Mouse (Mus musculus): ENCODE measurements at regions not wholly inside any gene's neighbourhood (a gene's known extent, or its start where the extent isn't known, plus 50 kb on each side); places are given as distances from the start of the nearest gene placed in this dataset.

DNA sequence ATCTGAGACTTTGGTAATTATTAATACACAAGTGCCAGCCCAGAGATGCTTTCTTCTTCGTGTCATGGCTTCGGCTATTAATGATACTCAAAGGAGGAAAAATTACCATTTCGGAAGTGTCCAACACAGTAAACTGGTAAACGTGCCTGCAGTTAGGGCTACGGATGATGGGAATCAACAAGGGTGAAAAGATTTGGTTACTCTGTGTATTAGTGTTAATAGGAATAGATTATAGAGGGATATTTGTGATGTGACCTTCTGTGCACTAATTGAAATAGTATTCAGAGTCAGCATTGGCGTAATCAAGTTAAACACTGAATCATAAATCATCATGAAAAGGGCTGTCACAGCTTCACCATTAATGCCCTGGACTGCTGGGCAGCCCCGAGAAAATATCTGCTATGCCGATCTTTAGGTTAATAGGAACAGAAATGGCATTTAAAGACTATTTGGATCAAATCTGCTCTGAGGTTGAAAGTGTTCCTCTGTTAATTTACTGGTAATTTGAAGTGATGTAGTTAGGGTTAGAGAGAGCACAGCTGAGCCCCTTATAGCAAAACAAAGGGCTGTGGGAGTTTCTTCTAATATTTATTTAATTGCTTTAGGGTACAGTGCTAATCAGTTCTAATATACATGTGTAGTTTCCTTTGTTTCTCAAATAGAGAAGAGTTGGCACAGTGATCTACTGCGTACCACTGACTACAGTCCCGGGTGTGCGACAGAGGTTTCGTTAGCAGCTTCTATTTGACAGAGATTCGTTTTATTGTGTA, 160.7 kb downstream of the Rpl36a-ps1 start:
- H3K27ac ChIP-seq (replicated peaks in 1 of 2; ENCODE audit: control insufficient read depth in 1 of 2, insufficient read depth in 1 of 2, low read depth in 2 of 2, low read length in 2 of 2), result no peak overlapping the region

DNA sequence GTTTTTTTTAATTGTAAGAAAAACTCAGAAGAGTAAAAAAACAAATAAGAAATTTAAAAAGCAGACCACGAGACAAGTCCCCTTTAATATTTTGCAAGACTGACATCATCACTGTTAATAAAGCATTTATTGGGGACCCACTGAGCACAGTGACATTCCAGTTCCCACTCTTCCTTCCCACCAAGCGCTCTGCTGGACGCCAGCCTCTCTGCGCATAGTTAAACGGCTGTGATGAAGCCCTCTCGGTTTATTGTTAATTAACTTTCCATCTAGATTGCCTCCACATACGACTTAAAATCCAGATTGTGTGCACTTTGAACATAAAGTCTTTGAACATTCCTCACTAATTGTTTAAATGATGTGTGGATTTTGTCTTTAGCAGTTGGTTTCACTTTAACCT, 161.7 kb downstream of the Rpl36a-ps1 start:
- no peaks in the 10 kb centered on the region for H3K36me3 ChIP-seq (ENCODE audit: control insufficient read depth, insufficient read depth, low read length)
- H3K4me3 ChIP-seq (ENCODE audit: control insufficient read depth in 1 of 2, insufficient read depth in 1 of 2, low read depth in 1 of 2, low read length in 2 of 2), result no peak overlapping the region
- H3K9me3 ChIP-seq (ENCODE audit: control insufficient read depth, low read length), result no peaks in the 10 kb centered on the region
- no peak overlapping the region for H3K9ac ChIP-seq (ENCODE audit: low read length)
- H3K4me2 ChIP-seq (ENCODE audit: low read length), result no peak overlapping the region
- no peak for ATAC-seq (ENCODE audit: insufficient number of reproducible peaks, insufficient read depth, low FRiP score, low read depth)
- H3K27ac ChIP-seq (replicated peaks in 1 of 2; ENCODE audit: control insufficient read depth in 1 of 2, insufficient read depth in 1 of 2, low read depth in 2 of 2, low read length in 2 of 2), result no peak overlapping the region
- WGBS, result 80% methylated on average over 7 of the region's 7 CpGs
- no peaks in the 10 kb centered on the region for H3K27me3 ChIP-seq (ENCODE audit: control insufficient read depth, insufficient read depth, low read length)
- H3K4me1 ChIP-seq (ENCODE audit: control insufficient read depth in 2 of 2, insufficient read depth in 2 of 2, low read length in 2 of 2), result no peaks in the 10 kb centered on the region

More for the DNA sequence above, 160.7 kb downstream of the Rpl36a-ps1 start:
- Histone ChIP-seq H3K4me2 (ENCODE audit: low read length) (no peak overlapping the region), H3K36me3 (ENCODE audit: control insufficient read depth, insufficient read depth, low read length) (no peaks in the 10 kb centered on the region), H3K27me3 (ENCODE audit: control insufficient read depth, insufficient read depth, low read length) (no peaks in the 10 kb centered on the region), H3K9ac (ENCODE audit: low read length) (no peak overlapping the region), H3K4me3 (ENCODE audit: control insufficient read depth in 1 of 2, insufficient read depth in 1 of 2, low read depth in 1 of 2, low read length in 2 of 2) (no peak overlapping the region), H3K9me3 (ENCODE audit: control insufficient read depth, low read length) (no peaks in the 10 kb centered on the region), H3K4me1 (ENCODE audit: control insufficient read depth in 2 of 2, insufficient read depth in 2 of 2, low read length in 2 of 2) (no peaks in the 10 kb centered on the region)
- ATAC-seq (ENCODE audit: insufficient number of reproducible peaks, insufficient read depth, low FRiP score, low read depth), result no peak
- WGBS, result 84% methylated on average over 13 of the region's 13 CpGs

DNA sequence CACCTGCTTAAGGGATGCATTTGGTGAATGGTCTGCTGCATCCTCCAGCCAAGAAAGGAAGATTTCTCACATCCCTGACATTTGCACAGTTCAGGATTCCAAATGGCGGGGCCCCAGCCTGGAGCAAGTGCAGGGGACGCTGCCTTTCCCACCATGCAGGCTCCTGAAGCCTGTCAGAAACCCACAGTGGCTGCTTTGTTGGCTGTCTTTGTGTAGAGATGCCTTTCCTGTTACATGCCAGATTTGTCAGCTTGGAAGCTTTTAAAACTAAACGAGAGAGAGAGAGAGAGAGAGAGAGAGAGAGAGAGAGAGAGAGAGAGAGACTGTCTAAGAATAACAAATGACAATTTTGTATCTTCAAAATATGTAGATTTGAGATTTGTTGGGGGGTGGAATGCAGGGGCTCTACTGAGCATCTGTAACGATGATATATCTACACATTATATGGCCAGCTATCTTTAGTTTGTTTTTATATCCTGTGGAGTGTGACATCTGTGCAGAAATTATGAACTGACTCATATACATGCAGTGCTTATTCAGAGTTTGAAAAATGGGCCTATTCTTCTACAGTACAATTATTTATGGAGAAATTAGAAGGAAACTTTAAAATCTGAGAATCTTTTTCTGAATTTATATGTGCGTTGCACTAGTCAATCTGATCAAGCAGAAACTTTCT, 164.0 kb downstream of the Rpl36a-ps1 start:
- Histone ChIP-seq H3K36me3 (ENCODE audit: control insufficient read depth, insufficient read depth, low read length) (no peaks in the 10 kb centered on the region), H3K9ac (ENCODE audit: low read length) (no peak overlapping the region), H3K4me1 (ENCODE audit: control insufficient read depth in 2 of 2, insufficient read depth in 2 of 2, low read length in 2 of 2) (no peaks in the 10 kb centered on the region), H3K4me3 (ENCODE audit: control insufficient read depth in 1 of 2, insufficient read depth in 1 of 2, low read depth in 1 of 2, low read length in 2 of 2) (no peak overlapping the region), H3K27ac (replicated peaks in 1 of 2; ENCODE audit: control insufficient read depth in 1 of 2, insufficient read depth in 1 of 2, low read depth in 2 of 2, low read length in 2 of 2) (no peak overlapping the region), H3K4me2 (ENCODE audit: low read length) (no peak overlapping the region), H3K27me3 (ENCODE audit: control insufficient read depth, insufficient read depth, low read length) (no peaks in the 10 kb centered on the region), H3K9me3 (ENCODE audit: control insufficient read depth, low read length) (no peaks in the 10 kb centered on the region)
- 61% methylated on average over 5 of the region's 5 CpGs for WGBS
- ATAC-seq (ENCODE audit: insufficient number of reproducible peaks, insufficient read depth, low FRiP score, low read depth), result no peak

DNA sequence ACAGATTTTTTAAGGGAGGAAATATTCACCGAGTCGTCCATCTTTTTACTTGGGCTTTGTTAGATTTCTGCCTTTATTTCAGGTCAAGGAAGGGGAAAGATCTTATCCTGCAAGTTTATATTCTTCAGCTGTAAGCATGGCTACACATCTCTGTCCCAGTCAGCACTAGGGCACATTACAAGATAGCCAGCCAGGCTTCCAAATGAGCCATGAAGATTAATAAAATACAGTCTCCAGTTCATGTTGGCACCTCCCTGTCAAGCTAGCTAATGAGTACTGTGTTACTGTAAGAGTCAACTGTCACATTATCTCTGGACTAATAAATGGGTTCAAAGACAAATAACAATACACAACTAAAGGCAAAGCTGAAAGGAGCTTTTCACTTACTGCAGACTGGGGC, 166.6 kb downstream of the Rpl36a-ps1 start:
- Histone ChIP-seq H3K27me3 (ENCODE audit: control insufficient read depth, insufficient read depth, low read length) (no peaks in the 10 kb centered on the region), H3K9ac (ENCODE audit: low read length) (no peak overlapping the region), H3K9me3 (ENCODE audit: control insufficient read depth, low read length) (no peaks in the 10 kb centered on the region), H3K4me1 (ENCODE audit: control insufficient read depth in 2 of 2, insufficient read depth in 2 of 2, low read length in 2 of 2) (no peaks in the 10 kb centered on the region), H3K27ac (replicated peaks in 1 of 2; ENCODE audit: control insufficient read depth in 1 of 2, insufficient read depth in 1 of 2, low read depth in 2 of 2, low read length in 2 of 2) (no peak overlapping the region), H3K4me3 (ENCODE audit: control insufficient read depth in 1 of 2, insufficient read depth in 1 of 2, low read depth in 1 of 2, low read length in 2 of 2) (no peak overlapping the region), H3K36me3 (ENCODE audit: control insufficient read depth, insufficient read depth, low read length) (no peaks in the 10 kb centered on the region), H3K4me2 (ENCODE audit: low read length) (no peak overlapping the region)
- 65% methylated on average over 2 of the region's 2 CpGs for WGBS
- no peak for ATAC-seq (ENCODE audit: insufficient number of reproducible peaks, insufficient read depth, low FRiP score, low read depth)

DNA sequence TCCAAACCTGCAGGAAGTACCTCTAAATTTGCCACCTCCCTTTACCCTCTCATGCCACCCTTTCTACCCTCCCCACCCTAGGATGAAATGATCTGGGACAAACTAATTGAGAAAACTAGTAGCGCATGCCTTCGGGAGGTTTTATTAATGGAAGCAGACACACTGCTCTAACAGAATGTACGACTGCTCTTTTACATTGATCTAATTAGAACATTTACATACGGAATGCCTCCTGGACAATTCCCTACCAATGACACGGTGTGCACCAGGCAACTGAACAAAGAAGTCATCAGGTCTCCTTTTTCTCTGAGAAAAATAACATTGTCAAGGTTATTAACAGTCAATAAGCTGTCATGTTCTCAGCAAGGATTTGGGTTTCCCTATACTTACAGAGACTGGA, 180.5 kb downstream of the Rpl36a-ps1 start:
- Histone ChIP-seq H3K27ac (replicated peaks in 1 of 2; ENCODE audit: control insufficient read depth in 1 of 2, insufficient read depth in 1 of 2, low read depth in 2 of 2, low read length in 2 of 2) (no peak overlapping the region), H3K27me3 (ENCODE audit: control insufficient read depth, insufficient read depth, low read length) (no peaks in the 10 kb centered on the region), H3K9ac (ENCODE audit: low read length) (no peak overlapping the region), H3K4me3 (ENCODE audit: control insufficient read depth in 1 of 2, insufficient read depth in 1 of 2, low read depth in 1 of 2, low read length in 2 of 2) (no peak overlapping the region), H3K36me3 (ENCODE audit: control insufficient read depth, insufficient read depth, low read length) (no peaks in the 10 kb centered on the region), H3K4me2 (ENCODE audit: low read length) (no peak overlapping the region), H3K4me1 (ENCODE audit: control insufficient read depth in 2 of 2, insufficient read depth in 2 of 2, low read length in 2 of 2) (no peaks in the 10 kb centered on the region), H3K9me3 (ENCODE audit: control insufficient read depth, low read length) (no peaks in the 10 kb centered on the region)
- WGBS, result 88% methylated on average over 5 of the region's 5 CpGs
- no peak for ATAC-seq (ENCODE audit: insufficient number of reproducible peaks, insufficient read depth, low FRiP score, low read depth)

DNA sequence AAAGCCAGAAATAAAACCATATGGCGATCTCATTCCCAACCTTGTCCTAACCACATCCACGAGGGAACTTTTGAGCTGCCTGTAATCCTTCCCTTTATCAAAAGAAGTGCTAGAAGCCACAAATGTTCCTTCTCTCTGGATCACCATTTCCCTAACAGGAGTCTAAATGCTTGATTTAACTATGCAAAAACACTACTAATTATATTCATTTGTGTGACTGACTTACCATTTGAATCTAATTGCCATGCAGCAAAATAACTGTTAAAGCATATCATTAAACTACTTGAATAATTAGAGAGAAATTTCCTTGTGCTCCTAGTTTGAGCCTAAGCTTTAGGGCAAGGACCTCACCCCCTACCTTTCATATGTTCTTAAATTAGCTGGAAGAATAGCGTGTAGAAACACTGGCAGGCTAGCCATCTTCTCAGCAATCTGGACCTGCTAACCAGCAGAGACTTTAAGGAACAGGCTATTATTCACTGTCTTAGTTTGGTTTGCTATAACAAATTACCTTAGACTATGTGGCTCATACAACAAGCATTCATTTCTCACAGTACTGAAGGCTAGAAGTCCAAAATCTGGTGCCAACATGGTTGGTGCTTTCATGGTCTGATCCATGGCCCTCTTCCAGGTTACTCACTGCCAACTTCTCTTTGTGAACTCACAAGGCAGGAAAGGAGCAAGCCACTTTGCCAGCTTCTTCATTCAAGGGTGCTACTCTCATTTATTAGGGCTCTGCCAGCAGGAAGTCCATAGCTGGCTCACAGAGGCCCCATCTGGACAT, 183.7 kb downstream of the Rpl36a-ps1 start:
- Histone ChIP-seq H3K9ac (ENCODE audit: low read length) (no peak overlapping the region), H3K4me1 (ENCODE audit: control insufficient read depth in 2 of 2, insufficient read depth in 2 of 2, low read length in 2 of 2) (no peaks in the 10 kb centered on the region), H3K4me3 (ENCODE audit: control insufficient read depth in 1 of 2, insufficient read depth in 1 of 2, low read depth in 1 of 2, low read length in 2 of 2) (no peak overlapping the region), H3K4me2 (ENCODE audit: low read length) (no peak overlapping the region), H3K27me3 (ENCODE audit: control insufficient read depth, insufficient read depth, low read length) (no peaks in the 10 kb centered on the region), H3K9me3 (ENCODE audit: control insufficient read depth, low read length) (no peaks in the 10 kb centered on the region), H3K27ac (replicated peaks in 1 of 2; ENCODE audit: control insufficient read depth in 1 of 2, insufficient read depth in 1 of 2, low read depth in 2 of 2, low read length in 2 of 2) (no peak overlapping the region), H3K36me3 (ENCODE audit: control insufficient read depth, insufficient read depth, low read length) (no peaks in the 10 kb centered on the region)
- 73% methylated on average over 3 of the region's 3 CpGs for WGBS
- no peak for ATAC-seq (ENCODE audit: insufficient number of reproducible peaks, insufficient read depth, low FRiP score, low read depth)

DNA sequence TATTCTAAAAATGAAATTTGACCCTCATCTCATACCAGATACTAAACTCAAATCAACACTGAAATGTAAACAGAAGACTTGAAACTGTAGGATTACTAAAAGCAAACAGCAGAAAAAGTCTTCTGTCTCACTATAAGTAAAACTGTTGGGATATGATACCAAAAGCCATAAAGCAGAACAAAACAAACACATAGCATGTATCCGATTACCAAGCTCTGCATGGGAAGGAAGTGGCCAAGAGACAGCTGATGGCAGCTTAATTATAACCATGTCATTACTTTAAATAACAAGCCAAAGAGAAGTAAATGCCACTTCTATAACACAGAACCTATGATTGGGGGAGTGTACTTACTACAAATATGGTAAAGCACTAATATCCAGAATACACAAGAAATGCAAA, 186.0 kb downstream of the Rpl36a-ps1 start:
- Histone ChIP-seq H3K36me3 (ENCODE audit: control insufficient read depth, insufficient read depth, low read length) (no peaks in the 10 kb centered on the region), H3K9ac (ENCODE audit: low read length) (no peak overlapping the region), H3K27ac (replicated peaks in 1 of 2; ENCODE audit: control insufficient read depth in 1 of 2, insufficient read depth in 1 of 2, low read depth in 2 of 2, low read length in 2 of 2) (no peak overlapping the region), H3K4me1 (ENCODE audit: control insufficient read depth in 2 of 2, insufficient read depth in 2 of 2, low read length in 2 of 2) (no peaks in the 10 kb centered on the region), H3K9me3 (ENCODE audit: control insufficient read depth, low read length) (no peaks in the 10 kb centered on the region), H3K4me2 (ENCODE audit: low read length) (no peak overlapping the region), H3K27me3 (ENCODE audit: control insufficient read depth, insufficient read depth, low read length) (no peaks in the 10 kb centered on the region), H3K4me3 (ENCODE audit: control insufficient read depth in 1 of 2, insufficient read depth in 1 of 2, low read depth in 1 of 2, low read length in 2 of 2) (no peak overlapping the region)
- whole genome bisulfite sequencing, result 76% methylated on average over 1 of the region's 1 CpGs
- ATAC-seq (ENCODE audit: insufficient number of reproducible peaks, insufficient read depth, low FRiP score, low read depth), result no peak
